9 mouse cellular contexts compared by ENCODE assay signal in genomic region chr9:102723241-102723709, GRCm38 (mm10). TPM values are rescaled to one million over a fixed set of nuclear protein-coding genes. Genes with fewer than 3 reads are reported as not detected.
DNase-seq lines count a peak whose midpoint lies in the region; ATAC-seq and TF ChIP-seq lines count a peak whose summit lies in the region.
"Had no signal": no experiment of that assay in that cellular context is flagged by ENCODE, and none has a peak within 500 bp of the region (broad histone marks: within the 10 kb centered on the region; RNA-seq: fewer than 3 reads in every experiment).

No protein-coding gene starts in this region.

- peak overlapping the region; percentile 100 for H3K27ac ChIP-seq in heart, embryonic 10.5 days
- H3K27ac ChIP-seq in embryonic facial prominence, embryonic 15.5 days (replicated peaks), result peak overlapping the region; percentile 77
- peak overlapping the region; percentile 51; the same call in 1 of the 2 replicates for H3K27ac ChIP-seq in midbrain, postnatal 0 days (ENCODE audit: low read depth, low read length)

- H3K27me3 ChIP-seq in heart, embryonic 10.5 days (ENCODE audit: insufficient read depth, poor library complexity, severe bottlenecking), result no peaks in the 10 kb centered on the region
- H3K27me3 ChIP-seq in embryonic facial prominence, embryonic 15.5 days, result no peaks in the 10 kb centered on the region
- H3K27me3 ChIP-seq in midbrain, postnatal 0 days (ENCODE audit: insufficient read depth, low read length), result no peaks in the 10 kb centered on the region

- H3K9ac ChIP-seq in embryonic facial prominence, embryonic 15.5 days, result no peak overlapping the region
- 0 out of 2 replicates have a peak overlapping the region, but pooled peaks have one; percentile 5 for H3K9ac ChIP-seq in midbrain, postnatal 0 days (replicated peaks; ENCODE audit: low read length, poor library complexity, severe bottlenecking)

- H3K9me3 ChIP-seq in heart, embryonic 10.5 days, result no peaks in the 10 kb centered on the region
- H3K9me3 ChIP-seq in embryonic facial prominence, embryonic 15.5 days (replicated peaks), result no peaks in the 10 kb centered on the region
- H3K9me3 ChIP-seq in midbrain, postnatal 0 days (ENCODE audit: low read length), result no peaks in the 10 kb centered on the region
- H3K9me3 ChIP-seq: G1E had no signal

- DNase-seq in heart, embryonic 10.5 days (ENCODE audit: low spot score), result no peak
- no peak for DNase-seq in heart, postnatal 25 days (ENCODE audit: low spot score)
- DNase-seq in kidney, adult 18-20 months, result peak; percentile 60
- no peak for DNase-seq in midbrain, postnatal 0 days (ENCODE audit: low spot score)

- no peak; the same call in 1 of the 2 replicates for TF ChIP-seq CTCF in midbrain, postnatal 0 days (IDR thresholded peaks at IDR 0.05)

- no peak overlapping the region for H3K4me3 ChIP-seq in heart, embryonic 10.5 days
- no peak overlapping the region for H3K4me3 ChIP-seq in embryonic facial prominence, embryonic 15.5 days (replicated peaks)
- H3K4me3 ChIP-seq in midbrain, postnatal 0 days (ENCODE audit: low read depth, low read length), result no peak overlapping the region

- peaks cover 89% of the 10 kb centered on the region for H3K4me1 ChIP-seq in heart, embryonic 10.5 days
- H3K4me1 ChIP-seq in embryonic facial prominence, embryonic 15.5 days, result peaks cover 87% of the 10 kb centered on the region
- H3K4me1 ChIP-seq in midbrain, postnatal 0 days (ENCODE audit: insufficient read depth, low read length), result peaks cover 29% of the 10 kb centered on the region

- H3K4me2 ChIP-seq in embryonic facial prominence, embryonic 15.5 days (replicated peaks), result no peak overlapping the region; the same call in 1 of the 2 replicates
- no peak overlapping the region; the same call in 1 of the 2 replicates for H3K4me2 ChIP-seq in midbrain, postnatal 0 days (ENCODE audit: low read depth, low read length, poor library complexity, severe bottlenecking)

- intact Hi-C loops in heart, postnatal 25 days (cut with DNase I), result no loop called here

- ATAC-seq in embryonic facial prominence, embryonic 15.5 days (ENCODE audit: insufficient number of reproducible peaks, low FRiP score, low TSS enrichment, low read depth), result no peak
- ATAC-seq in midbrain, postnatal 0 days (ENCODE audit: low FRiP score), result no peak
- no peak for ATAC-seq in megakaryocyte progenitor cell, adult 5-6 weeks (replicated peaks; ENCODE audit: poor library complexity)
- ATAC-seq in CD4-positive, CD25-positive, alpha-beta regulatory T cell, adult 4 months, result no peak
- no peak for ATAC-seq in megakaryocyte-erythroid progenitor cell, adult 5-6 weeks (replicated peaks; ENCODE audit: low FRiP score, low TSS enrichment, poor library complexity, severe bottlenecking)

- peaks cover 79% of the 10 kb centered on the region for H3K36me3 ChIP-seq in heart, embryonic 10.5 days
- peaks cover 58% of the 10 kb centered on the region for H3K36me3 ChIP-seq in embryonic facial prominence, embryonic 15.5 days
- peaks cover 51% of the 10 kb centered on the region for H3K36me3 ChIP-seq in midbrain, postnatal 0 days (ENCODE audit: insufficient read depth, low read length)
- H3K36me3 ChIP-seq: G1E had no signal

- WGBS in heart, embryonic 10.5 days, result 78% methylated on average over 12 of the region's 12 CpGs
- 70% methylated on average over 12 of the region's 12 CpGs for WGBS in embryonic facial prominence, embryonic 15.5 days
- WGBS in midbrain, postnatal 0 days, result 78% methylated on average over 12 of the region's 12 CpGs

RNA-seq across cellular contexts. Expression of gene Amotl2, which starts 6.8 kb away (rescaled TPM):
- 52.5 and 54.8 TPM in 2 replicates for polyA plus RNA-seq in heart, embryonic 10.5 days (2016; fragmentation: Nextera tagmentation; extraction: Ambion mirVana)
- total RNA-seq in heart, postnatal 25 days (2021), result 10 to 100 TPM; 56.4 to 59.5 TPM
- polyA plus RNA-seq in embryonic facial prominence, embryonic 15.5 days (2015; fragmentation: Nextera tagmentation; extraction: Ambion mirVana), result 53.6 and 53.7 TPM in 2 replicates
- 125 and 129 TPM in 2 replicates for total RNA-seq in midbrain, postnatal 0 days (2014; rRNA removed)
- polyA plus RNA-seq in midbrain, postnatal 0 days (2015; fragmentation: Nextera tagmentation; extraction: Ambion mirVana), result 31.5 and 32.5 TPM in 2 replicates
- 0.84 and 2.1 TPM in 2 replicates for total RNA-seq in megakaryocyte progenitor cell, adult 5-6 weeks (2015)
- 0.98 and 8.5 TPM in 2 replicates for total RNA-seq in megakaryocyte progenitor cell, adult 5-6 weeks (2017)
- polyA plus RNA-seq in CD4-positive, CD25-positive, alpha-beta regulatory T cell, adult 4 months (2017; shearing (Covaris generic)), result not detected
- total RNA-seq in megakaryocyte-erythroid progenitor cell, adult 5-6 weeks (2014; fragmentation: Nextera tagmentation), result not detected in 2 replicates
- not detected in 2 replicates for total RNA-seq in megakaryocyte-erythroid progenitor cell, adult 5-6 weeks (2017)
- polyA plus RNA-seq: G1E had no signal

Comparison
In these comparisons a context has a peak if more than half of its experiments do, and no peak if none do; other contexts are left out.
1. RNA of gene Amotl2, which starts 6.8 kb away (total RNA-seq): 125 to 129 TPM in midbrain, postnatal 0 days and 56.4 to 59.5 TPM in heart, postnatal 25 days; 0.84 to 8.5 TPM in megakaryocyte progenitor cell, adult 5-6 weeks and not detected in megakaryocyte-erythroid progenitor cell, adult 5-6 weeks; every median in the first group is over 4 times any median in the second.
2. Peak in every context shown above with its lines, with median percentiles within 50 percentile points of each other: H3K27ac ChIP-seq.